In genomic region chr1:54983339-54983738, GRCm38 (mm10) we compare ENCODE assay signal across 9 mouse cellular contexts. TPM values are rescaled to one million over a fixed set of nuclear protein-coding genes. Genes with fewer than 3 reads are reported as not detected.
DNase-seq lines count a peak whose midpoint lies in the region; ATAC-seq and TF ChIP-seq lines count a peak whose summit lies in the region.
"Had no signal": no experiment of that assay in that cellular context is flagged by ENCODE, and none has a peak within 500 bp of the region (broad histone marks: within the 10 kb centered on the region; RNA-seq: fewer than 3 reads in every experiment).

No protein-coding gene starts in this region.

- 52% methylated on average over 3 of the region's 3 CpGs for WGBS in heart, postnatal 0 days
- 43% methylated on average over 3 of the region's 3 CpGs for WGBS in stomach, postnatal 0 days
- 74% methylated on average over 3 of the region's 3 CpGs for WGBS in hindbrain, embryonic 13.5 days

- TF ChIP-seq EP300 in heart, postnatal 0 days (IDR thresholded peaks at IDR 0.05; ENCODE audit: low read depth) = no peak
- TF ChIP-seq EP300 in stomach, postnatal 0 days (optimal IDR thresholded peaks at IDR 0.05) = no peak

- peaks cover 34% of the 10 kb centered on the region for H3K36me3 ChIP-seq in heart, postnatal 0 days (replicated peaks; ENCODE audit: control insufficient read depth, insufficient read depth, low read length)
- 0 out of 2 replicates have a peak, but pooled peaks cover 3% of the 10 kb centered on the region for H3K36me3 ChIP-seq in stomach, postnatal 0 days (ENCODE audit: control insufficient read depth, insufficient read depth, low read length)
- H3K36me3 ChIP-seq in hindbrain, embryonic 13.5 days = peaks cover 35% of the 10 kb centered on the region

- DNase-seq in heart, postnatal 0 days (ENCODE audit: low spot score) = peak; percentile 39
- no peak for DNase-seq in heart, postnatal 36 days
- DNase-seq in right cerebral cortex, adult 18-20 months = peak; percentile 30
- DNase-seq in right cerebral cortex, postnatal 4 days = no peak
- DNase-seq in fat pad, adult 2 months (ENCODE audit: extremely low read depth, low read depth, low spot score) = peak; percentile 33
- DNase-seq in stomach, postnatal 0 days (ENCODE audit: low spot score) = no peak
- DNase-seq in spleen, postnatal 36 days (ENCODE audit: low spot score in 2 of 2) = no peak

- no peaks in the 10 kb centered on the region for H3K4me1 ChIP-seq in heart, postnatal 0 days (ENCODE audit: control insufficient read depth, insufficient read depth)
- H3K4me1 ChIP-seq in stomach, postnatal 0 days (replicated peaks; ENCODE audit: control insufficient read depth, insufficient read depth) = no peaks in the 10 kb centered on the region
- no peaks in the 10 kb centered on the region for H3K4me1 ChIP-seq in hindbrain, embryonic 13.5 days (replicated peaks)

- peak; percentile 57 for TF ChIP-seq CTCF in heart, postnatal 0 days (IDR thresholded peaks at IDR 0.05; ENCODE audit: low read depth)
- TF ChIP-seq CTCF in stomach, postnatal 0 days (IDR thresholded peaks at IDR 0.05; ENCODE audit: low read depth) = peak; percentile 77

- no peaks in the 10 kb centered on the region for H3K27me3 ChIP-seq in heart, postnatal 0 days (ENCODE audit: control insufficient read depth, insufficient read depth, low read length)
- H3K27me3 ChIP-seq in stomach, postnatal 0 days (ENCODE audit: control insufficient read depth, insufficient read depth, low read length) = no peaks in the 10 kb centered on the region
- H3K27me3 ChIP-seq in hindbrain, embryonic 13.5 days = no peaks in the 10 kb centered on the region

- peak overlapping the region; percentile 35; the same call in 1 of the 2 replicates for H3K27ac ChIP-seq in heart, postnatal 0 days (ENCODE audit: low read depth)
- H3K27ac ChIP-seq in stomach, postnatal 0 days (replicated peaks) = 0 out of 2 replicates have a peak overlapping the region, but pooled peaks have one; percentile 8
- H3K27ac ChIP-seq in hindbrain, embryonic 13.5 days = no peak overlapping the region
- H3K27ac ChIP-seq: macrophage had no signal

- no peak overlapping the region for H3K4me3 ChIP-seq in heart, postnatal 0 days (ENCODE audit: low read depth, low read length)
- no peak overlapping the region for H3K4me3 ChIP-seq in stomach, postnatal 0 days (ENCODE audit: low read depth, low read length)
- no peak overlapping the region for H3K4me3 ChIP-seq in hindbrain, embryonic 13.5 days

- no peaks in the 10 kb centered on the region for H3K9me3 ChIP-seq in heart, postnatal 0 days (replicated peaks; ENCODE audit: control insufficient read depth, low read length)
- H3K9me3 ChIP-seq in stomach, postnatal 0 days (ENCODE audit: control insufficient read depth, low read length) = no peaks in the 10 kb centered on the region
- H3K9me3 ChIP-seq in hindbrain, embryonic 13.5 days = no peaks in the 10 kb centered on the region

- H3K4me2 ChIP-seq in heart, postnatal 0 days (ENCODE audit: low read depth, low read length) = no peak overlapping the region
- no peak overlapping the region for H3K4me2 ChIP-seq in stomach, postnatal 0 days (replicated peaks; ENCODE audit: low read depth)
- no peak overlapping the region for H3K4me2 ChIP-seq in hindbrain, embryonic 13.5 days

- intact Hi-C loops in heart, postnatal 36 days (cut with DNase I) = loop anchor here (5.0 to 10.0 kb wide), 2 partner anchors 226 to 549 kb away; partner anchors contain the start of gene Gtf3c3

- H3K9ac ChIP-seq in heart, postnatal 0 days (replicated peaks; ENCODE audit: low read depth, low read length) = no peak overlapping the region
- no peak overlapping the region for H3K9ac ChIP-seq in stomach, postnatal 0 days (ENCODE audit: low read length)
- no peak overlapping the region for H3K9ac ChIP-seq in hindbrain, embryonic 13.5 days

- peak; percentile 24; the same call in 1 of the 2 replicates for ATAC-seq in heart, postnatal 0 days (ENCODE audit: insufficient read depth, low read depth)
- ATAC-seq in stomach, postnatal 0 days (ENCODE audit: low FRiP score, low TSS enrichment) = peak; percentile 65
- ATAC-seq in hindbrain, embryonic 13.5 days (ENCODE audit: low FRiP score) = no peak

RNA-seq across cellular contexts. Expression of gene Sf3b1, which starts 43.9 kb away (rescaled TPM):
- total RNA-seq in heart, postnatal 0 days (2014; rRNA removed; ENCODE audit: low replicate concordance) = 118 and 119 TPM in 2 replicates
- polyA plus RNA-seq in heart, postnatal 0 days (2015; fragmentation: Nextera tagmentation; extraction: Ambion mirVana) = 172 and 173 TPM in 2 replicates
- total RNA-seq in heart, postnatal 36 days (2021) = 10 to 100 TPM; 76.4 to 83.0 TPM
- polyA plus RNA-seq in stomach, postnatal 0 days (2015; fragmentation: Nextera tagmentation; extraction: Ambion mirVana) = 153 TPM in 2 replicates
- polyA plus RNA-seq in hindbrain, embryonic 13.5 days (2015; fragmentation: Nextera tagmentation; extraction: Ambion mirVana) = 343 and 352 TPM in 2 replicates

RNA-seq across cellular contexts. Expression of gene Ankrd44, which starts 57.2 kb away (rescaled TPM):
- total RNA-seq in heart, postnatal 0 days (2014; rRNA removed; ENCODE audit: low replicate concordance) = 9.6 and 14.6 TPM in 2 replicates
- 3.3 and 3.8 TPM in 2 replicates for polyA plus RNA-seq in heart, postnatal 0 days (2015; fragmentation: Nextera tagmentation; extraction: Ambion mirVana)
- 10 to 100 TPM; 13.2 to 15.7 TPM for total RNA-seq in heart, postnatal 36 days (2021)
- 7.8 and 8.7 TPM in 2 replicates for polyA plus RNA-seq in stomach, postnatal 0 days (2015; fragmentation: Nextera tagmentation; extraction: Ambion mirVana)
- polyA plus RNA-seq in hindbrain, embryonic 13.5 days (2015; fragmentation: Nextera tagmentation; extraction: Ambion mirVana) = 20.9 and 21.1 TPM in 2 replicates

Comparison
In these comparisons a context has a peak if more than half of its experiments do, and no peak if none do; other contexts are left out.
1. DNase-seq: peak in heart, postnatal 0 days (single experiment), right cerebral cortex, adult 18-20 months (single experiment) and fat pad, adult 2 months (single experiment); none in heart, postnatal 36 days (0 of 2), right cerebral cortex, postnatal 4 days (single experiment), stomach, postnatal 0 days (single experiment) and spleen, postnatal 36 days (0 of 2).